Mouse (Mus musculus): ENCODE results near the gene Cpped1. TPM values are rescaled to one million over a fixed set of nuclear protein-coding genes. Genes with fewer than 3 reads are reported as not detected.

The Cpped1 gene
- polyA plus RNA-seq, 1 experiment from 2014 or later = 21.2 TPM

DNA sequence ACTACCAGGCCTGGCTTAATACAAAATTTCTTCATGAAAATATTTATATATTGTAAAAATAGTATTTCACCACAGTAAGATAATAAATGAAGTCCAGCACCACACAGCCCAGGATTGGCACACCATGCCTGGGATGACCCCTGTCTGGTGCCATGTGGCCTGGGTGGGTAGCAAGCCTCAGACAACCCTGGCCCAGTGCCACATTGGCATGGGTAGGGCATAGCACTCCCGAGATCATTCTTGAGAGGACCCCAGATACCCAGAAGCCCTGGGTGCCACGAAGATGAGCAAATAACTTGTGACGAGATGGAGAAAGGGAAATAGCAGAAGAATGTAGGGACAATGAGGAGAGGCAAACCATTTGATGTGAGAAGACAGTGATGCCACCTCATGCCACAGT, 36.0 kb downstream of the Cpped1 start:
- WGBS = 78% methylated on average over 3 of the region's 3 CpGs

DNA sequence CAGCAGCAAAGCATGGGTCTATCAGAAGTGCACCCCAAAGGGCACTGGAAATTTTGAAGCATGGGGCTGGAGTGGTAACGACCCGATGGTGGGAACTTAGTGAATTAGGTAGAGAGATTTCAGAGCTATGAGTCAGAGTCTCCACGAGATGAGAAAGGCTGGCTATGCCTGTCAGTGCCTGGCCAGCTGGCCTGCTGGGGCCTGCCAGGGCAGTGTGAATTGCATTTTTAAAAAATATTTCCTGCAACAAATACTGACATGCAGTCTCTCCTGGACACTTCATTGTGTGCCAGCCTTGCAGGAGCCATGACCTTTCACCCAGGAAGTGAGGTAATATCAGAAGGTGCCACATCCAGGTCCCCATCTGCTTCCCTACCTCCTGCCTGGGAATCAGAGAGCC, 40.8 kb downstream of the Cpped1 start:
- H3K9me3 ChIP-seq (ENCODE audit: control insufficient read depth, low read length) = no peaks in the 10 kb centered on the region
- H3K36me3 ChIP-seq (ENCODE audit: control insufficient read depth, insufficient read depth, low read length) = no peaks in the 10 kb centered on the region
- H3K4me2 ChIP-seq (ENCODE audit: low read length) = no peak overlapping the region
- H3K9ac ChIP-seq (replicated peaks; ENCODE audit: low read length) = no peak overlapping the region
- no peaks in the 10 kb centered on the region for H3K4me1 ChIP-seq (ENCODE audit: control insufficient read depth, insufficient read depth, low read length)
- no peaks in the 10 kb centered on the region for H3K27me3 ChIP-seq (ENCODE audit: control insufficient read depth, insufficient read depth, low read length)
- H3K4me3 ChIP-seq (replicated peaks; ENCODE audit: low read depth, low read length) = no peak overlapping the region
- no peak for ATAC-seq (ENCODE audit: low FRiP score, low TSS enrichment)
- no peak overlapping the region for H3K27ac ChIP-seq (replicated peaks; ENCODE audit: low read depth, low read length)
- no peak for DNase-seq
- WGBS = 88% methylated on average over 3 of the region's 3 CpGs

More for the DNA sequence above, 36.0 kb downstream of the Cpped1 start:
- DNase-seq (no peak), ATAC-seq (ENCODE audit: low FRiP score, low TSS enrichment) (no peak)
- no peaks in the 10 kb centered on the region for H3K27me3 ChIP-seq (ENCODE audit: control insufficient read depth, insufficient read depth, low read length)
- H3K9ac ChIP-seq (replicated peaks; ENCODE audit: low read length) = no peak overlapping the region
- no peak overlapping the region for H3K4me2 ChIP-seq (ENCODE audit: low read length)
- H3K4me3 ChIP-seq (replicated peaks; ENCODE audit: low read depth, low read length) = no peak overlapping the region
- H3K27ac ChIP-seq (replicated peaks; ENCODE audit: low read depth, low read length) = no peak overlapping the region
- H3K4me1 ChIP-seq (ENCODE audit: control insufficient read depth, insufficient read depth, low read length) = no peaks in the 10 kb centered on the region
- H3K9me3 ChIP-seq (ENCODE audit: control insufficient read depth, low read length) = no peaks in the 10 kb centered on the region
- no peaks in the 10 kb centered on the region for H3K36me3 ChIP-seq (ENCODE audit: control insufficient read depth, insufficient read depth, low read length)

DNA sequence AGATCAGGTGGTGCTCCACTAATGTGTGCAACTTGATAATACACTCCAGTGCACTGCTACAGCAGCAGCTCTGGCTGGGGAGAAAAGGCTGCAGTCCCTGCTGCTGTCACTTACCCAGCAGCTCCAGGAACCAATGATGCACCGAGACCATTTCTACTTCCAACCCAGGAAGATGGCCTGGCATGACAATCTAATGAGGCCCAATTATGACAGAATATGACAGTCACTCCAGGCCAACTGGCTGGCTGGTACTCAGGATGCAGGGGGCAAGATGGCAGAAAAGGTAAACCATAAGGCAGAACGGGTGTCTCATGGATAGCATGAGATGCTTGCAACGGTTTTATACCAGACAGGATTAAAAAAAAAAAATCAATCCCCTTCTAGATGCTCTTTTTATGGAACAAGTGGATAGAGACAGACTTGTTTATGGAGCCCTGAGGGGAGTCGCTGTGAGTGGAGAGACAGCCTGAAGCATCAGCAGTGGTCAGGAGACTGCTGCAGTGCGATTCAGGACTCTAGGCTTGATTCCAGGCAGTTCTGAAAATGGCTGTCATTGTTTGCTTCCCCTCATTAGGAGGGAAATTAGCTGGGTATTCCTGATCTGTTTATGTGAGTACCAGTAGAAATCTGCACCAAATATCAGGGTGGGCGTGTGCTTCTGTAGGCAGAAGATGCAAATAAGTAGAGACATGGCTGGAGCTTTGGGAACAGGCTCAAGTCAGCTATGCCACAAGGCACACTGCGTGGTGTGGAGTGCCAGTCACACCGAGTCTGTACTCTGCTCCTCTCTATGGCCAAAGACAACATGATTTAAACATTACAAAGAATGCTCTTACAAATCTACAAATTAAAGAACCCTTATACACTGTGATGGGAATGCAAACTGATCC, 56.3 kb downstream of the Cpped1 start:
- Histone ChIP-seq H3K9me3 (ENCODE audit: control insufficient read depth, low read length) (no peaks in the 10 kb centered on the region), H3K4me2 (ENCODE audit: low read length) (no peak overlapping the region), H3K9ac (replicated peaks; ENCODE audit: low read length) (no peak overlapping the region), H3K4me1 (ENCODE audit: control insufficient read depth, insufficient read depth, low read length) (peaks cover 4% of the 10 kb centered on the region; the same call in 1 of the 2 replicates), H3K27ac (replicated peaks; ENCODE audit: low read depth, low read length) (peak overlapping the region; percentile 28), H3K4me3 (replicated peaks; ENCODE audit: low read depth, low read length) (no peak overlapping the region), H3K27me3 (ENCODE audit: control insufficient read depth, insufficient read depth, low read length) (no peaks in the 10 kb centered on the region), H3K36me3 (ENCODE audit: control insufficient read depth, insufficient read depth, low read length) (no peaks in the 10 kb centered on the region)
- ATAC-seq (ENCODE audit: low FRiP score, low TSS enrichment) (no peak), DNase-seq (peak; percentile 27)
- WGBS = 65% methylated on average over 8 of the region's 8 CpGs

DNA sequence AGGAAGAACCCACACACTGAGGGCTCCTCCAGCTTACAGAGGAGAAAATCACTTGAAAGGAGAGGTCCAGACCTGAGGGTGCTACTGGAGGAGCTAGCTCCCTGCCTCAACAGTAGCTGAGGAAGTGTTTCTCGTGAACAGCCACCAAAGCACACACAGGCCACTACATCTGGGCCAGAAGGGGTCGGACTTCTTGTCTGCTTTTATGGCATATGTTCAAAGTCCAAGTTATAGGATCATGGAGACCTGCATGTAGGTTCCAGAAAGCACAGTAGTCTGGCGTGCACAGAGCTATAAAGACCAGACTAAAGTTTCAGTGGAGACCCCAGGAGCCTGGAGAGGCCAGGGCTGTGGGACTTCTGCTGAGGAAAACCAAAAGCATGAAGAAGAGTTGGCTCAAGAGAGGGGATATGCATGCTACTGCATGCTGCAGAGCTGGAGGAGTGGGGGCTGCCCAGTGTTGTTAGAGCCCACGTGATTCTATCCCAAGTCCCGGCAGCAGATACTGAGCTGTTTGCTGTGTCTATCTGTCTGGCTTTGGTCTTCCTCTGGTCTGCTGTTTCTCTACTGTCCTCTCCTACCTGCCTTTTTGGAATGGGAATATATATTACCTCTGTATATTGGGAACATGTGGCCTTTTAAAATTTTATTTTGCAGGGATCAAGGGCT, 60.1 kb downstream of the Cpped1 start:
- H3K9ac ChIP-seq (replicated peaks; ENCODE audit: low read length) = no peak overlapping the region
- 82% methylated on average over 5 of the region's 5 CpGs for WGBS
- no peak for DNase-seq
- no peak overlapping the region for H3K27ac ChIP-seq (replicated peaks; ENCODE audit: low read depth, low read length)
- no peaks in the 10 kb centered on the region for H3K36me3 ChIP-seq (ENCODE audit: control insufficient read depth, insufficient read depth, low read length)
- peaks cover 9% of the 10 kb centered on the region for H3K4me1 ChIP-seq (ENCODE audit: control insufficient read depth, insufficient read depth, low read length)
- no peaks in the 10 kb centered on the region for H3K27me3 ChIP-seq (ENCODE audit: control insufficient read depth, insufficient read depth, low read length)
- no peak overlapping the region for H3K4me2 ChIP-seq (ENCODE audit: low read length)
- no peaks in the 10 kb centered on the region for H3K9me3 ChIP-seq (ENCODE audit: control insufficient read depth, low read length)
- no peak overlapping the region for H3K4me3 ChIP-seq (replicated peaks; ENCODE audit: low read depth, low read length)
- ATAC-seq (ENCODE audit: low FRiP score, low TSS enrichment) = no peak

DNA sequence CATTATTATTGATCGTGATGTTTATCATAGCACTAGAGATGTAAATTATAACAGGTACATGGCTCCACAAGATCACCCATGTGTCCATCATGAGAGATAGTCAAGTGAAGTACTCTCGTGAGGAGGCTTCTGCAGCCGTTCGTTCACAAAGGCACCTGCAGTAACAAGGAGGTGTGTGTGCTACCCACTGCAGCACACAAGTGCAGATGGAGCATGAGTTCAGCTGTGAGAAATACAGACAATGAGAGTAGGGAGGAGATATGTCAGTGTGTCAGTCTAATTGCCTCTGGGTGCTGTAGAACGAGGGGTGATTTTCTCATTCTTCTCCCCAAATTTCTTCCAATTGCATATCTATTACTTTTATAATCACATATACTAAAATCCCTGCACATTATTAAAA, 63.9 kb downstream of the Cpped1 start:
- WGBS = 67% methylated on average over 5 of the region's 5 CpGs
- 0 out of 2 replicates have a peak overlapping the region, but pooled peaks have one; percentile 4 for H3K27ac ChIP-seq (replicated peaks; ENCODE audit: low read depth, low read length)
- H3K9ac ChIP-seq (replicated peaks; ENCODE audit: low read length) = no peak overlapping the region
- no peak overlapping the region for H3K4me2 ChIP-seq (ENCODE audit: low read length)
- H3K4me3 ChIP-seq (replicated peaks; ENCODE audit: low read depth, low read length) = no peak overlapping the region
- H3K36me3 ChIP-seq (ENCODE audit: control insufficient read depth, insufficient read depth, low read length) = no peaks in the 10 kb centered on the region
- 0 out of 2 replicates have a peak, but pooled peaks have one; percentile 24 for ATAC-seq (ENCODE audit: low FRiP score, low TSS enrichment)
- no peaks in the 10 kb centered on the region for H3K27me3 ChIP-seq (ENCODE audit: control insufficient read depth, insufficient read depth, low read length)
- H3K4me1 ChIP-seq (ENCODE audit: control insufficient read depth, insufficient read depth, low read length) = peaks cover 5% of the 10 kb centered on the region; the same call in 1 of the 2 replicates
- peak; percentile 23 for DNase-seq
- H3K9me3 ChIP-seq (ENCODE audit: control insufficient read depth, low read length) = no peaks in the 10 kb centered on the region

DNA sequence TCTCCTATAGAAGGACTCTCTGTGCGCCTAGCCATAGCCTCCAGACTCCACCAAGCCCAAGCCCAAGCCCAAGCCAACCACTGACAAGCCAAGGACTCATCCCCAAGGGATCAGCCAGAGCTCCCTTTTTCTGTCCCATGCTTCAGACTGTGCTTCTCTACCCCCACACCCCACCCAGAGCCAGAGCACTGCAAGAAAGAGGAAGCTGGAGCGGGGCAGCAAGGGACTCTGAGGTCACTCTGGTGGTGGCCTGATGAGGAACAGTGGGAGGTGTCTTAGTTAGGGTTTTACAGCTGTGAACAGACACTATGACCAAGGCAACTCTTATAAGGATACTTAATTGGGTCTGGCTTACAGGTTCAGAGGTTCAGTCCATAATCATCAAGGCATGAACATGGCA, 65.8 kb downstream of the Cpped1 start:
- no peak overlapping the region for H3K4me2 ChIP-seq (ENCODE audit: low read length)
- WGBS = 90% methylated on average over 2 of the region's 2 CpGs
- H3K36me3 ChIP-seq (ENCODE audit: control insufficient read depth, insufficient read depth, low read length) = no peaks in the 10 kb centered on the region
- no peak overlapping the region for H3K9ac ChIP-seq (replicated peaks; ENCODE audit: low read length)
- no peaks in the 10 kb centered on the region for H3K27me3 ChIP-seq (ENCODE audit: control insufficient read depth, insufficient read depth, low read length)
- H3K4me3 ChIP-seq (replicated peaks; ENCODE audit: low read depth, low read length) = no peak overlapping the region
- no peak for ATAC-seq (ENCODE audit: low FRiP score, low TSS enrichment)
- no peak for DNase-seq
- peaks cover 5% of the 10 kb centered on the region; the same call in 1 of the 2 replicates for H3K4me1 ChIP-seq (ENCODE audit: control insufficient read depth, insufficient read depth, low read length)
- no peak overlapping the region for H3K27ac ChIP-seq (replicated peaks; ENCODE audit: low read depth, low read length)
- H3K9me3 ChIP-seq (ENCODE audit: control insufficient read depth, low read length) = no peaks in the 10 kb centered on the region

DNA sequence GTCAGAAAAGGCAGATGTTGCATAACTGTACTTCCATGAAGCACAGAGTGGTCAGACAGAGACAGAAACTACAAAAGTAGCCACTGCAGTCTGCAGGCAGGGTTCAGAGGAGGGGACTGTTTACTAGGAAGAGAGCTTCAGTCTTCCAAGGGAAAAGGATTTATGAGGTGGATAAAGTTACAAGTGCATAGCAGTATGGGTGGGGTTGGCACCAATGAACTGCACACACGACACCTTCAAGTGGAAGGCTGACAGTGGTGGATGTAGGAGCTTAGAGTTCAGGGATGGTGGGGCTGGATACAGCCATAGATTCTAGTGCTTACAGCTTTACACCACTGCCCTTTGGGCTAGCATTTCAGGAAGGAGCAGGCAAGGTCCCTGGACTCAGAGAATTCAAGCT, 75.8 kb downstream of the Cpped1 start:
- Histone ChIP-seq H3K9ac (replicated peaks; ENCODE audit: low read length) (no peak overlapping the region), H3K36me3 (ENCODE audit: control insufficient read depth, insufficient read depth, low read length) (no peaks in the 10 kb centered on the region), H3K4me1 (ENCODE audit: control insufficient read depth, insufficient read depth, low read length) (no peaks in the 10 kb centered on the region), H3K4me3 (replicated peaks; ENCODE audit: low read depth, low read length) (no peak overlapping the region), H3K27me3 (ENCODE audit: control insufficient read depth, insufficient read depth, low read length) (no peaks in the 10 kb centered on the region), H3K27ac (replicated peaks; ENCODE audit: low read depth, low read length) (no peak overlapping the region), H3K9me3 (ENCODE audit: control insufficient read depth, low read length) (no peaks in the 10 kb centered on the region), H3K4me2 (ENCODE audit: low read length) (no peak overlapping the region)
- 86% methylated on average over 1 of the region's 1 CpGs for WGBS
- no peak for DNase-seq
- no peak for ATAC-seq (ENCODE audit: low FRiP score, low TSS enrichment)

DNA sequence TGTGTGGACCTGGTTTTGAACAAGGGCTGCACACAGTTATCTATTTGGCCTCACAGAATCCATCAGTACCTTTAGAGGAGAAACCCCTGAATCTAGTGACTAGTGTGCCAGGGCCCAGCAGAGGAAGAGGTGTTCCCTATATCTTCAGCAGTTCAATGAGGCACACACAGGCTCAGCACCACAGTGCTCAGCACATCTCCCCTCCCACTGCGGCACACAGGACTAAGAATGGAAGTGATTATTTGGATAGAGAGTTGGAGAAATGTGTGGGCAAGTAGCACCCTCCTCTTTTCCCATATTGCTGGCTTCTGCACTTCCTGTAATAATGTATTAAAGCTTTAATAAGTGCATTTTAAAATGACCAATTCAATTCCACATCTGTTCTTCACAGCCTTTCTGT, 80.4 kb downstream of the Cpped1 start:
- H3K4me1 ChIP-seq (ENCODE audit: control insufficient read depth, insufficient read depth, low read length) = peaks cover 16% of the 10 kb centered on the region
- H3K9ac ChIP-seq (replicated peaks; ENCODE audit: low read length) = no peak overlapping the region
- no peak overlapping the region for H3K27ac ChIP-seq (replicated peaks; ENCODE audit: low read depth, low read length)
- no peaks in the 10 kb centered on the region for H3K36me3 ChIP-seq (ENCODE audit: control insufficient read depth, insufficient read depth, low read length)
- DNase-seq (no peak), ATAC-seq (ENCODE audit: low FRiP score, low TSS enrichment) (no peak)
- H3K4me3 ChIP-seq (replicated peaks; ENCODE audit: low read depth, low read length) = no peak overlapping the region
- H3K4me2 ChIP-seq (ENCODE audit: low read length) = no peak overlapping the region
- H3K27me3 ChIP-seq (ENCODE audit: control insufficient read depth, insufficient read depth, low read length) = no peaks in the 10 kb centered on the region
- WGBS = 83% methylated on average over 1 of the region's 1 CpGs
- H3K9me3 ChIP-seq (ENCODE audit: control insufficient read depth, low read length) = no peaks in the 10 kb centered on the region
